Mouse (Mus musculus) erythroid progenitor cell, adult 5-6 weeks (primary cell): ENCODE results near the gene Mtfr1l. TPM values are rescaled to one million over a fixed set of nuclear protein-coding genes. Genes with fewer than 3 reads are reported as not detected.
"Not testable (repeated sequence)": the region's sequence is repeated elsewhere in the genome, so short reads cannot be mapped to it uniquely, and the experiment has no call there.

Source experiments
- ATAC-seq: replicated peaks from 2 replicates; pipeline ENCODE4 v1.8.0; 2016; ENCODE audit warnings: moderate number of reproducible peaks, mild to moderate bottlenecking, moderate TSS enrichment, inconsistent platforms; ENCODE audit not compliant: poor library complexity, low FRiP score, severe bottlenecking
- total RNA-seq, 2 experiments: library from RNA; stranded (forward) in 1 of 2; stranded (reverse) in 1 of 2; fragments of 150-400 nt in 1 of 2; fragments of 186-747, 209-891 nt in 1 of 2; gene quantifications; 2 replicates each; pipeline versions ENCODE4 v1.2.3 to v1.2.4; 2015 to 2017; ENCODE audit warnings: low replicate concordance in 2 of 2

Mtfr1l gene
- total RNA-seq, 2 experiments from 2014 or later, result 17.9 to 22.6 TPM

- no peak for ATAC-seq
Observed at GRCm38 (mm10) chr4:134523447-134523846, 11.7 kb downstream of the Mtfr1l start.

- ATAC-seq, result no peak
Observed at GRCm38 (mm10) chr4:134519281-134519680, 15.9 kb downstream of the Mtfr1l start.

GRCm38 (mm10) chr4:134518541-134518940, 16.6 kb downstream of the Mtfr1l start:
- no peak for ATAC-seq

GRCm38 (mm10) chr4:134517719-134518118, 17.5 kb downstream of the Mtfr1l start:
- ATAC-seq, result no peak

GRCm38 (mm10) chr4:134516981-134517380, 18.2 kb downstream of the Mtfr1l start:
- no peak for ATAC-seq

- ATAC-seq, result no peak
Observed at GRCm38 (mm10) chr4:134515614-134516013, 19.6 kb downstream of the Mtfr1l start.

- no peak for ATAC-seq
Observed at GRCm38 (mm10) chr4:134514309-134514930, 20.8 kb downstream of the Mtfr1l start.

- peak; percentile 77 for ATAC-seq
Observed at GRCm38 (mm10) chr4:134512798-134513197, 22.4 kb downstream of the Mtfr1l start.

GRCm38 (mm10) chr4:134511730-134512129, 23.5 kb downstream of the Mtfr1l start:
- no peak for ATAC-seq

GRCm38 (mm10) chr4:134510845-134511411, 24.3 kb downstream of the Mtfr1l start, which contains the start of gene Aunip:
Aunip (plus strand) TSS chr4:134510999.
- peak; percentile 83 for ATAC-seq

GRCm38 (mm10) chr4:134510396-134510795, 24.8 kb downstream of the Mtfr1l start:
- ATAC-seq, result no peak

- ATAC-seq, result no peak
Observed at GRCm38 (mm10) chr4:134506713-134507112, 28.5 kb downstream of the Mtfr1l start.

GRCm38 (mm10) chr4:134505966-134506594, 29.1 kb downstream of the Mtfr1l start:
- peak; percentile 80 for ATAC-seq

- ATAC-seq, result no peak
Observed at GRCm38 (mm10) chr4:134505303-134505789, 29.8 kb downstream of the Mtfr1l start.

- ATAC-seq, result peak; percentile 74
Observed at GRCm38 (mm10) chr4:134503686-134504357, 31.4 kb downstream of the Mtfr1l start.

- no peak for ATAC-seq
Observed at GRCm38 (mm10) chr4:134501095-134501494, 34.1 kb downstream of the Mtfr1l start.

GRCm38 (mm10) chr4:134498983-134499382, 36.2 kb downstream of the Mtfr1l start:
- ATAC-seq, result not testable (repeated sequence)

- ATAC-seq, result no peak
Observed at GRCm38 (mm10) chr4:134497986-134498731, 37.0 kb downstream of the Mtfr1l start.

- no peak for ATAC-seq
Observed at GRCm38 (mm10) chr4:134497223-134497622, 38.0 kb downstream of the Mtfr1l start.
